ENCODE assay signal across 23 mouse cellular contexts in genomic region chr11:100457711-100458110, GRCm38 (mm10). TPM values are rescaled to one million over a fixed set of nuclear protein-coding genes. Genes with fewer than 3 reads are reported as not detected.
"Had no signal": no experiment of that assay in that cellular context is flagged by ENCODE, and none has a peak within 500 bp of the region (broad histone marks: within the 10 kb centered on the region; RNA-seq: fewer than 3 reads in every experiment).

No protein-coding gene starts in this region.

- H3K4me2 ChIP-seq: liver, embryonic 12.5 days; midbrain, embryonic 12.5 days; neural tube, embryonic 13.5 days; neural tube, embryonic 15.5 days had no signal

- DNase-seq: lung, adult 2 months; lung, postnatal 4 days; midbrain, embryonic 14.5 days; retina, postnatal 1 day; right cerebral cortex, adult 18-20 months; right cerebral cortex, postnatal 25 days; right cerebral cortex, postnatal 4 days; spleen, adult 18-20 months; thymus, adult 2 months; thymus, postnatal 25 days; thymus, postnatal 4 days had no signal

- H3K4me3 ChIP-seq: liver, embryonic 12.5 days; midbrain, embryonic 10.5 days; midbrain, embryonic 12.5 days; myocyte; neural tube, embryonic 13.5 days; neural tube, embryonic 15.5 days had no signal

- H3K9ac ChIP-seq: liver, embryonic 12.5 days; liver, embryonic 14.5 days; midbrain, embryonic 12.5 days; neural tube, embryonic 13.5 days; neural tube, embryonic 15.5 days had no signal

- H3K27me3 ChIP-seq: liver, embryonic 12.5 days; midbrain, embryonic 12.5 days; neural tube, embryonic 13.5 days; neural tube, embryonic 15.5 days had no signal

- H3K27ac ChIP-seq: liver, embryonic 12.5 days; liver, embryonic 14.5 days; midbrain, embryonic 10.5 days; midbrain, embryonic 12.5 days; neural tube, embryonic 13.5 days; neural tube, embryonic 15.5 days had no signal

- ATAC-seq: liver, embryonic 12.5 days; midbrain, embryonic 16.5 days had no signal

- H3K9me3 ChIP-seq: liver, embryonic 12.5 days; midbrain, embryonic 10.5 days; midbrain, embryonic 12.5 days; neural tube, embryonic 13.5 days; neural tube, embryonic 15.5 days had no signal

- H3K4me1 ChIP-seq: liver, embryonic 12.5 days; midbrain, embryonic 10.5 days; midbrain, embryonic 12.5 days; neural tube, embryonic 15.5 days had no signal

RNA-seq across cellular contexts. Expression of gene Klhl10, which starts 16.0 kb away (rescaled TPM):
- total RNA-seq: megakaryocyte, adult 5-6 weeks; megakaryocyte-erythroid progenitor cell, adult 5-6 weeks had no signal
- polyA plus RNA-seq: liver, embryonic 16.5 days; small intestine, adult 2 months had no signal

RNA-seq across cellular contexts. Expression of gene Fkbp10, which starts 42.2 kb away (rescaled TPM):
- total RNA-seq: megakaryocyte-erythroid progenitor cell, adult 5-6 weeks had no signal

RNA-seq across cellular contexts. Expression of gene P3h4, which starts 43.1 kb away (rescaled TPM):
- total RNA-seq: megakaryocyte, adult 5-6 weeks had no signal
